11 mouse cellular contexts compared by ENCODE assay signal in genomic region chr6:54126225-54126992, GRCm38 (mm10).
DNase-seq lines count a peak whose midpoint lies in the region; ATAC-seq lines count a peak whose summit lies in the region.
"Had no signal": no experiment of that assay in that cellular context is flagged by ENCODE, and none has a peak within 500 bp of the region (broad histone marks: within the 10 kb centered on the region; RNA-seq: fewer than 3 reads in every experiment).

No protein-coding gene starts in this region.

- no peak overlapping the region for H3K4me2 ChIP-seq in hindbrain, embryonic 16.5 days (ENCODE audit: low read length)
- H3K4me2 ChIP-seq: liver, embryonic 13.5 days had no signal

- no peaks in the 10 kb centered on the region for H3K9me3 ChIP-seq in hindbrain, embryonic 16.5 days (ENCODE audit: control insufficient read depth, low read length)
- H3K9me3 ChIP-seq: liver, embryonic 13.5 days had no signal

- H3K27ac ChIP-seq in hindbrain, embryonic 16.5 days (ENCODE audit: low read depth, low read length): peak overlapping the region; percentile 2; the same call in 1 of the 2 replicates
- H3K27ac ChIP-seq: liver, embryonic 13.5 days had no signal

- H3K4me1 ChIP-seq in hindbrain, embryonic 16.5 days (ENCODE audit: control insufficient read depth, insufficient read depth, low read depth, low read length): peaks cover 11% of the 10 kb centered on the region

- H3K36me3 ChIP-seq in hindbrain, embryonic 16.5 days (ENCODE audit: control insufficient read depth, insufficient read depth, low read length): no peaks in the 10 kb centered on the region
- H3K36me3 ChIP-seq: liver, embryonic 13.5 days had no signal

- peak; percentile 77 for ATAC-seq in hindbrain, embryonic 16.5 days
- ATAC-seq: Patski had no signal

- no peaks in the 10 kb centered on the region for H3K27me3 ChIP-seq in hindbrain, embryonic 16.5 days (replicated peaks; ENCODE audit: control insufficient read depth, insufficient read depth, low read length)
- H3K27me3 ChIP-seq: Patski had no signal

- no peak overlapping the region for H3K9ac ChIP-seq in hindbrain, embryonic 16.5 days (ENCODE audit: low read depth, low read length)
- H3K9ac ChIP-seq: liver, embryonic 13.5 days had no signal

- peak; percentile 6 to 22 for DNase-seq in adrenal gland, postnatal 36 days
- no peak for DNase-seq in adrenal gland, adult 2 months
- peak; percentile 50 for DNase-seq in retina, postnatal 1 day
- no peak for DNase-seq in retina, embryonic 14.5 days (ENCODE audit: low spot score)
- DNase-seq in right cerebral cortex, postnatal 4 days: peak; percentile 52
- no peak for DNase-seq in urinary bladder, postnatal 36 days (ENCODE audit: low spot score in 2 of 2)
- DNase-seq in urinary bladder, adult 2 months (ENCODE audit: low spot score): no peak
- DNase-seq: kidney, postnatal 25 days; liver, embryonic 13.5 days had no signal

- WGBS in hindbrain, embryonic 16.5 days: 62% methylated on average over 9 of the region's 9 CpGs

- H3K4me3 ChIP-seq in hindbrain, embryonic 16.5 days (ENCODE audit: low read length): no peak overlapping the region
- H3K4me3 ChIP-seq: liver, embryonic 13.5 days had no signal

Comparison
In these comparisons a context has a peak if more than half of its experiments do, and no peak if none do; other contexts are left out.
1. DNase-seq: peak in adrenal gland, postnatal 36 days (2 of 2), retina, postnatal 1 day (single experiment) and right cerebral cortex, postnatal 4 days (single experiment); none in adrenal gland, adult 2 months (single experiment), retina, embryonic 14.5 days (single experiment), urinary bladder, postnatal 36 days (0 of 2) and urinary bladder, adult 2 months (single experiment).